Mouse (Mus musculus) left cerebral cortex, adult 2 months (tissue): ENCODE measurements around the gene Sgf29. TPM values are rescaled to one million over a fixed set of nuclear protein-coding genes. Genes with fewer than 3 reads are reported as not detected.
"Not testable (repeated sequence)": the region's sequence is repeated elsewhere in the genome, so short reads cannot be mapped to it uniquely, and the experiment has no call there.

ENCODE experiments used
- DNase-seq, 2 experiments: peaks; one replicate each; pipeline ENCODE4 v3.0.0; 2021 to 2022; ENCODE audit warnings: low spot score in 2 of 2, mixed read lengths in 1 of 2; ENCODE audit errors: extremely low spot score in 1 of 2
- H3K27ac ChIP-seq: fragments of 200-600 bp; 2 replicates; pipeline ENCODE4 v1.8.1; 2022
- H3K4me3 ChIP-seq: fragments of 200-600 bp; 2 replicates; pipeline ENCODE4 v1.8.1; 2022
- CTCF ChIP-seq: fragments of 200-600 bp; IDR thresholded peaks from 2 replicates; pipeline ENCODE4 v1.8.1; 2022; ENCODE audit warnings: antibody characterized with exemption, mild to moderate bottlenecking, moderate library complexity
- intact Hi-C: fragments of 180-260 bp; cut with DNase I; formaldehyde crosslinking; loops from one replicate; pipeline ENCODE4 v1.15.1; 2025
- total RNA-seq, 2 experiments: library from RNA; stranded (reverse); gene quantifications; 2 replicates each; pipeline ENCODE4 v1.2.3; 2021

The Sgf29 gene
- total RNA-seq, 2 experiments from 2014 or later = 30.2 to 33.5 TPM

GRCm38 (mm10) chr7:126670152-126670551 lies 21.0 kb downstream of the Sgf29 start:
- no peak overlapping the region for H3K4me3 ChIP-seq
- no peak overlapping the region for H3K27ac ChIP-seq
- TF ChIP-seq CTCF = no peak
- intact Hi-C loops = no loop called here
- DNase-seq = no peak

- DNase-seq = no peak
- no peak overlapping the region for H3K4me3 ChIP-seq
- intact Hi-C loops = no loop called here
- TF ChIP-seq CTCF = no peak
- H3K27ac ChIP-seq = no peak overlapping the region
Observed at GRCm38 (mm10) chr7:126672111-126672510, 23.0 kb downstream of the Sgf29 start.

GRCm38 (mm10) chr7:126675104-126675503 lies 26.0 kb downstream of the Sgf29 start:
- Histone ChIP-seq H3K27ac (no peak overlapping the region; the same call in 1 of the 2 replicates), H3K4me3 (no peak overlapping the region)
- DNase-seq = no peak
- TF ChIP-seq CTCF = no peak
- intact Hi-C loops = no loop called here

GRCm38 (mm10) chr7:126676207-126676606 lies 27.1 kb downstream of the Sgf29 start, which contains the start of gene Sult1a1:
Gene Sult1a1 (minus strand): TSS chr7:126676432.
- DNase-seq = no peak
- peak within 1 kb of the TSS; percentile 63 for H3K27ac ChIP-seq
- intact Hi-C loops = no loop called here
- peak within 1 kb of the TSS; percentile 26 for H3K4me3 ChIP-seq
- TF ChIP-seq CTCF = no peak; the same call in 1 of the 2 replicates

- intact Hi-C loops = no loop called here
- no peak for DNase-seq
- Histone ChIP-seq H3K27ac (no peak overlapping the region), H3K4me3 (no peak overlapping the region)
- no peak for TF ChIP-seq CTCF
Observed at GRCm38 (mm10) chr7:126676631-126677220, 27.6 kb downstream of the Sgf29 start.

- intact Hi-C loops = no loop called here
- TF ChIP-seq CTCF = no peak
- H3K27ac ChIP-seq = no peak overlapping the region
- DNase-seq = no peak
- H3K4me3 ChIP-seq = no peak overlapping the region
Observed at GRCm38 (mm10) chr7:126678545-126679341, 29.6 kb downstream of the Sgf29 start.

GRCm38 (mm10) chr7:126679683-126680082 lies 30.6 kb downstream of the Sgf29 start:
- TF ChIP-seq CTCF = no peak

GRCm38 (mm10) chr7:126681221-126681620 lies 32.1 kb downstream of the Sgf29 start:
- Histone ChIP-seq H3K4me3 (no peak overlapping the region), H3K27ac (no peak overlapping the region)
- no peak for TF ChIP-seq CTCF
- intact Hi-C loops = no loop called here
- DNase-seq = no peak

More at GRCm38 (mm10) chr7:126679683-126680082, 30.6 kb downstream of the Sgf29 start:
- H3K4me3 ChIP-seq = no peak overlapping the region
- no peak overlapping the region for H3K27ac ChIP-seq
- no peak for DNase-seq
- intact Hi-C loops = no loop called here

GRCm38 (mm10) chr7:126688156-126688555 lies 39.0 kb downstream of the Sgf29 start:
- H3K4me3 ChIP-seq, DNase-seq, intact Hi-C loops, H3K27ac ChIP-seq: not testable (repeated sequence)

- TF ChIP-seq CTCF = no peak
- Histone ChIP-seq H3K4me3 (no peak overlapping the region), H3K27ac (no peak overlapping the region)
- intact Hi-C loops = no loop called here
- no peak for DNase-seq
Observed at GRCm38 (mm10) chr7:126689021-126689420, 39.9 kb downstream of the Sgf29 start.

GRCm38 (mm10) chr7:126690737-126691136 lies 41.6 kb downstream of the Sgf29 start:
- no peak overlapping the region for H3K4me3 ChIP-seq
- no peak for TF ChIP-seq CTCF
- no peak for DNase-seq
- intact Hi-C loops = no loop called here
- no peak overlapping the region for H3K27ac ChIP-seq

GRCm38 (mm10) chr7:126691676-126692075 lies 42.6 kb downstream of the Sgf29 start:
- H3K27ac ChIP-seq = no peak overlapping the region
- H3K4me3 ChIP-seq = no peak overlapping the region
- intact Hi-C loops = no loop called here
- no peak for TF ChIP-seq CTCF
- DNase-seq = peak in 1 of 2 experiments; percentile 9
